Mouse (Mus musculus) liver, postnatal 0 days (tissue): ENCODE measurements around the gene Smco1.

ENCODE experiments used
- CTCF ChIP-seq: sonication (generic); IDR thresholded peaks from 2 replicates; pipeline ENCODE4 v1.5.1; 2016; ENCODE audit warnings: antibody characterized with exemption, low read depth
- EP300 ChIP-seq: IDR thresholded peaks from 2 replicates; pipeline ENCODE4 v1.6.1; 2016; ENCODE audit warnings: antibody characterized with exemption, low read depth, mild to moderate bottlenecking

DNA sequence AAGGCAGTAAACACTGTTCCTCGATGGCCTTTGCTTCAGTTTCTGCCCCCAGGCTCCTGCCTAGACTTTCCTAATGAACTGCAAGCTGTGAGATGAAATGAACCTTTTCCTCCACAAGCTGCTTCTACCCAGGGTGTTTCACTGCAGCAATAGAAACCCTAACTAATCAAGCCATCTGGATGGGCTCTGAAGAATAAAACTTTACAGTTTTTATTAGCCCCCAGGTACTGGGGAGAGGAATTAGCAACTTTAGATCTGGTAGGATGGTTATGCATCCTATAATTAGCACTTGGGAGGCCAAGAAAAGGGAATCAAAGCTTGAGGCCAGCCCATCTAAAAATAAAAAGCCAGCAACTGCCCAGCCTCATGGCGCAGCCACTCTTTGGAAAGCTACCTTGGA is 45.3 kb downstream of the Smco1 start:
- TF ChIP-seq CTCF (no peak), EP300 (no peak)
